Mouse (Mus musculus): ENCODE measurements around the gene Mipep.

Gene Mipep

GRCm38 (mm10) chr14:60885361-60885950, 101.1 kb downstream of the Mipep start:
- DNase-seq = no peak

GRCm38 (mm10) chr14:60893882-60894281, 109.5 kb downstream of the Mipep start:
- DNase-seq = no peak

GRCm38 (mm10) chr14:60895172-60896000, 111.0 kb downstream of the Mipep start:
- DNase-seq = no peak

GRCm38 (mm10) chr14:60898086-60898667, 113.8 kb downstream of the Mipep start:
- DNase-seq = no peak

- no peak for DNase-seq
These were observed 120.1 kb downstream of the Mipep start for GRCm38 (mm10) chr14:60904501-60904900.

- no peak for DNase-seq
These were observed 122.3 kb downstream of the Mipep start for GRCm38 (mm10) chr14:60906421-60907374.

GRCm38 (mm10) chr14:60909351-60909750, 125.0 kb downstream of the Mipep start:
- no peak for DNase-seq

- DNase-seq = no peak
These were observed 126.4 kb downstream of the Mipep start for GRCm38 (mm10) chr14:60910506-60911444.

- DNase-seq = no peak
These were observed 128.7 kb downstream of the Mipep start for GRCm38 (mm10) chr14:60912981-60913468.

GRCm38 (mm10) chr14:60916661-60917060, 132.3 kb downstream of the Mipep start:
- DNase-seq = no peak

- DNase-seq = no peak
These were observed 141.6 kb downstream of the Mipep start for GRCm38 (mm10) chr14:60926011-60926410.

GRCm38 (mm10) chr14:60935705-60936104, 151.3 kb downstream of the Mipep start:
- no peak for DNase-seq

GRCm38 (mm10) chr14:60937481-60938039, 153.2 kb downstream of the Mipep start:
- DNase-seq = no peak
